Comparison of ENCODE assay signal across 24 mouse cellular contexts in the genomic region with DNA sequence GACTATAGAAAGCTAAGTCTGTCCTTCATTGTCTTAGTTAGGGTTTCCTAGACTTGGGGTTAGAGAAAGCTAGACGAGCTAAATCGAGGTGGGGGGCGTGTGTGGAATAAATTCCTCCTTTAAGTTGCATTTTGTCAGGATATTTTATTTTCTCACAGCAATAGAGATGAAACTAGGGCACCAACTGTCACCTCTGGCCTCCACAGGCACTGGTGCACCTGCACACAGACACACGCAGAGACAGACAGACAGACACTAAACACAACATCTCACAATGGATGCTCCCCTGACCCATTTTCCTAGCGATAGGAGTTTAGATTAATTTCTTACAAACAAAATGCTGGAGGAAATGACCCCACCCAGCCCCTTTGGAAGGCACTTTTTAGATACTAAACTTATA.
"Had no signal": no experiment of that assay in that cellular context is flagged by ENCODE, and none has a peak within 500 bp of the region (broad histone marks: within the 10 kb centered on the region; RNA-seq: fewer than 3 reads in every experiment).

No protein-coding gene starts in this region.

- H3K4me1 ChIP-seq: heart, embryonic 13.5 days; heart, embryonic 15.5 days; limb, embryonic 12.5 days had no signal

- H3K9ac ChIP-seq: heart, embryonic 13.5 days; heart, embryonic 15.5 days; hindbrain, embryonic 13.5 days; hindbrain, embryonic 15.5 days; kidney, embryonic 15.5 days; limb, embryonic 12.5 days had no signal

- H3K9me3 ChIP-seq: heart, embryonic 13.5 days; heart, embryonic 15.5 days; hindbrain, embryonic 13.5 days; hindbrain, embryonic 15.5 days; kidney, embryonic 15.5 days; limb, embryonic 10.5 days; limb, embryonic 12.5 days had no signal

- H3K27ac ChIP-seq: gastrocnemius, adult 2 months; heart, adult 2 months; heart, embryonic 13.5 days; heart, embryonic 15.5 days; hindbrain, embryonic 13.5 days; hindbrain, embryonic 15.5 days; hindbrain, postnatal 0 days; kidney, embryonic 15.5 days; layer of hippocampus, adult 2 months; left cerebral cortex, adult 2 months; limb, embryonic 10.5 days; limb, embryonic 12.5 days had no signal

- DNase-seq: gastrocnemius, adult 2 months; gastrocnemius, postnatal 10 days; gastrocnemius, postnatal 25 days; heart, adult 2 months; heart, postnatal 14 days; heart, postnatal 36 days; kidney, adult 11 months; kidney, adult 2 months; kidney, adult 9 months; kidney, postnatal 10 days; kidney, postnatal 25 days; kidney, postnatal 4 days had no signal

- H3K4me3 ChIP-seq: gastrocnemius, adult 2 months; heart, adult 2 months; heart, embryonic 13.5 days; heart, embryonic 15.5 days; hindbrain, embryonic 13.5 days; hindbrain, embryonic 15.5 days; kidney, embryonic 15.5 days; layer of hippocampus, adult 2 months; left cerebral cortex, adult 2 months; limb, embryonic 10.5 days; limb, embryonic 12.5 days had no signal

- H3K4me2 ChIP-seq: heart, embryonic 11.5 days; heart, embryonic 13.5 days; heart, embryonic 15.5 days; hindbrain, embryonic 13.5 days; hindbrain, embryonic 15.5 days; kidney, embryonic 15.5 days; limb, embryonic 12.5 days had no signal

- H3K27me3 ChIP-seq: heart, embryonic 13.5 days; heart, embryonic 15.5 days; hindbrain, embryonic 13.5 days; hindbrain, embryonic 15.5 days; kidney, embryonic 15.5 days; limb, embryonic 12.5 days had no signal

- ATAC-seq: hindbrain, postnatal 0 days; intestine, embryonic 16.5 days had no signal

- H3K36me3 ChIP-seq: heart, embryonic 13.5 days; heart, embryonic 15.5 days; hindbrain, embryonic 13.5 days; hindbrain, embryonic 15.5 days; kidney, embryonic 15.5 days; limb, embryonic 10.5 days; limb, embryonic 12.5 days had no signal
